Mouse (Mus musculus) cerebellum, adult 2 months (tissue): Measurements from ENCODE around the gene Coq10b. TPM values are rescaled to one million over a fixed set of nuclear protein-coding genes. Genes with fewer than 3 reads are reported as not detected.
"Not testable (repeated sequence)": the region's sequence is repeated elsewhere in the genome, so short reads cannot be mapped to it uniquely, and the experiment has no call there.

ENCODE experiments used
- DNase-seq, 2 experiments: peaks; one replicate each; pipeline ENCODE4 v3.0.0; 2021
- H3K27ac ChIP-seq: fragments of 200-500 bp; 2 replicates; pipeline ENCODE4 v1.5.1; 2012; ENCODE audit warnings: low read length, control low read depth, inconsistent platforms; ENCODE audit not compliant: insufficient read depth
- H3K27me3 ChIP-seq: fragments of 200-500 bp; 2 replicates; pipeline ENCODE4 v1.6.1; 2012; ENCODE audit warnings: inconsistent platforms, mild to moderate bottlenecking, low read length, moderate library complexity; ENCODE audit not compliant: control insufficient read depth, insufficient read depth
- H3K4me1 ChIP-seq: fragments of 200-500 bp; 2 replicates; pipeline ENCODE4 v1.6.1; 2011; ENCODE audit warnings: low read length; ENCODE audit not compliant: control insufficient read depth, insufficient read depth
- H3K4me3 ChIP-seq: fragments of 200-500 bp; replicated peaks from 2 replicates; pipeline ENCODE3; 2011; ENCODE audit warnings: mild to moderate bottlenecking, low read depth, low read length, control low read depth; ENCODE audit not compliant: insufficient read depth
- CTCF ChIP-seq: fragments of 200-500 bp; IDR thresholded peaks from 2 replicates; pipeline ENCODE4 v1.5.1; 2011; ENCODE audit warnings: low read depth, mild to moderate bottlenecking, control low read depth, low read length, moderate library complexity, borderline replicate concordance; ENCODE audit not compliant: insufficient read depth
- POLR2A ChIP-seq: fragments of 200-500 bp; IDR thresholded peaks from 2 replicates; pipeline ENCODE4 v1.6.1; 2011; ENCODE audit warnings: low read length, control low read depth, borderline replicate concordance; ENCODE audit not compliant: insufficient read depth
- WGBS: fragments of 180-500 bp; shearing (Covaris S2); methylation state at CpG from one replicate; pipeline ENCODE4 v1.1.7; 2018; 5-methylcytosine and 5-hydroxymethylcytosine counted together
- polyA plus RNA-seq: library from polyadenylated mRNA; depleted of rRNA; stranded (reverse); fragments of >200 nt; gene quantifications from 2 replicates; pipeline ENCODE4 v1.2.3, GENCODE M21; 2012

Coq10b gene
- polyA plus RNA-seq, 1 experiment = 30.8 TPM

DNA sequence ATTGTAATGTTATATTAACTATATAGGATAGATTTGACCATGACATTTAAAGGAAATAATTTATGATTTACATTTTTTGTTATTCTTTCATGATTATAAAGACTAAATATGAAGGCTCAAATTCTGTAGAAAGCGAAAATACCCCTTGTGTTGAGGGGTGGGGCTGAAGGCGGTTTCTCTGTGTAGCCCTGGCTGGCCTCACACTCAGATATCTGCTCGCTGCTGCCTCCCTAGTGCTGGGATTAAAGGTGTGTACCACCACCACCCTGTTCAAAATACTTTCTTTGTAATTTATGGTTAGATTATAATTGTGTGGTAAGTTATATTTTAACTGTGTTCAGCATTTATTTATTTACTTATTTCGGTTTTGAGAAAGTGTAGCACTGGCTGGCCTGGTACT, 9.2 kb downstream of the Coq10b start:
- Histone ChIP-seq H3K4me1 (no peaks in the 10 kb centered on the region; the same call in none of the 2 replicates), H3K4me3 (no peak overlapping the region), H3K27me3 (no peaks in the 10 kb centered on the region; the same call in 1 of the 2 replicates), H3K27ac (no peak overlapping the region)
- WGBS = 89% methylated on average over 4 of the region's 4 CpGs
- DNase-seq = no peak
- TF ChIP-seq CTCF = no peak
- no peak for TF ChIP-seq POLR2A

DNA sequence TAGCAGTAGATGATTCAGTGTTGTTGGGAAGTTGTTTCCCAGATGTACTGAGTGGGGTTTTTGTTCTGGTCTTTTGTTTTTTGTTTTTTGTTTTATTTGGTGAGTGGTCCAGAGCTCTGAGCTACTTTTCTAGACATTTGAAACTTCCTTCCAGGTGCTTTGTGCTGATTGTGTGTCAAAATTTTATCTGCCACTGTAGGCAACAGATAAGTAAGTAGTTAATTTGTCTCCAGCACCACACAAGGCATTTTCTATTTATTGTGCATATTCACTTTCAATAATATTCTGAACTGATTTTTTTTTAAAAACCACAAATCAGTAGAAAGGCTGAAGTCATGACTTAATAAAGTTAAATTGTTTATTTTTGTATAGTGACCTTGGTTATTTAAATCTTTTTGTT, 19.8 kb downstream of the Coq10b start:
- not testable (repeated sequence) for H3K27ac ChIP-seq, DNase-seq, H3K27me3 ChIP-seq, H3K4me3 ChIP-seq, H3K4me1 ChIP-seq

- TF ChIP-seq POLR2A (no peak), CTCF (no peak)
- Histone ChIP-seq H3K27ac (no peak overlapping the region), H3K27me3 (no peaks in the 10 kb centered on the region), H3K4me3 (no peak overlapping the region), H3K4me1 (no peaks in the 10 kb centered on the region)
- no peak for DNase-seq
- WGBS = 69% methylated on average over 2 of the region's 2 CpGs
Measured at GRCm38 (mm10) chr1:55074757-55075156, 22.2 kb downstream of the Coq10b start.

GRCm38 (mm10) chr1:55075652-55076394, 23.3 kb downstream of the Coq10b start:
- Histone ChIP-seq H3K4me1 (no peaks in the 10 kb centered on the region), H3K27me3 (no peaks in the 10 kb centered on the region), H3K27ac (no peak overlapping the region), H3K4me3 (no peak overlapping the region)
- TF ChIP-seq CTCF (no peak), POLR2A (no peak)
- no peak for DNase-seq
- 79% methylated on average over 5 of the region's 5 CpGs for WGBS

GRCm38 (mm10) chr1:55076395-55076743, 23.8 kb downstream of the Coq10b start:
- Histone ChIP-seq H3K4me3 (no peak overlapping the region), H3K27me3 (no peaks in the 10 kb centered on the region), H3K4me1 (no peaks in the 10 kb centered on the region), H3K27ac (no peak overlapping the region)
- TF ChIP-seq POLR2A (no peak), CTCF (no peak)
- no peak for DNase-seq

DNA sequence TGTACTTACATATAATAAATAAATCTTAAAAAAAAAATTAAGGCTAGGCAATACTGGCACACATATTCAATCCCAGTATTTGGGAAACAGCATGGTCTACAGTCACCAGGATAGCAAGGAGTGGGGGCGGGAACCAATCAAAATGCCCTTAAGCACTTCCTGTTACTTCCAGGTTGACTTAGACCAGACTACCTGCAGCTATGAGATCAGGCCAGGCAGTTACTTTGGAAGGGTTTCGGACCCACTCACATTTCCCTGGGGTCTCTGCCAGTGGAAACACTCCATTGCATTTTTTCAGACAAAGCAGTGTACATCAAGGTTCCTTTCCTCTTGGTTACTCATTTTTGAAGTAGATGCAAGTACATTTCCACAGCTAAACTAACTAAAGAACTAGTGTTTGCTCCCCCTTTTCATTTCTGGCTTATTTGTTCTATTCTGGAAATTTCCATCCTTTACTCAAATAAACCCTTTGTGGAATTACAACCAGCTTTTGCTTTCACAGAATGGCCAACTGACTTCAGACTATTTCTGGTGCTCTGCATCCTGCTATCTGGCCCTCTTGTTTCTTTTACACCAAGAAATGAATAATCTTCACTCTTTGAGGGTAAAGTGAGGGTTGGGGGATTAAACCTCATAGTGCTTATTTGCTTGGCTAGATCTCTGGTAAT, 24.4 kb downstream of the Coq10b start:
- DNase-seq = no peak
- Histone ChIP-seq H3K4me3 (no peak overlapping the region), H3K27me3 (no peaks in the 10 kb centered on the region), H3K27ac (no peak overlapping the region), H3K4me1 (no peaks in the 10 kb centered on the region)
- WGBS = 94% methylated on average over 2 of the region's 2 CpGs
- TF ChIP-seq POLR2A (no peak), CTCF (no peak)

- Histone ChIP-seq H3K4me1 (no peaks in the 10 kb centered on the region; the same call in 1 of the 2 replicates), H3K27ac (no peak overlapping the region), H3K4me3 (no peak overlapping the region), H3K27me3 (no peaks in the 10 kb centered on the region)
- TF ChIP-seq CTCF (no peak), POLR2A (no peak)
- no peak for DNase-seq
- 91% methylated on average over 4 of the region's 4 CpGs for WGBS
Measured at GRCm38 (mm10) chr1:55079677-55080076, 27.1 kb downstream of the Coq10b start.

DNA sequence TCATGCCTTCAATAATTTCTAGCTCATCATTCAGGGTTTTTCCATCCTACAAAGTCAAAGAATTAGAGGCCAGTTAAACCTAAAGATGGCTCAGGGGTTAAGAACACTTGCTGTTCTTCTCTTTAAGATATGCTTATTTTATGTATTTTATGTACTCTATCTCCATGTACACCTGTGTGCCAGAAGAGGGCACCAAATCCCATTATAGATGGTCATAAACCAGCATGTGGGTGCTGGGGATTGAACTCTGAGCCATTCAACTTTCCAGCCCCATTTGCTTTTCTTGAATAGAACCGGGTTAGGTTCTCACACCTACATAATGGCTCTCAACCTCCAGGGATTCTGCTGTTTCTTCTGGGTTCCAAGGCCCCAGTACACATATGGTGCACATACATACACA, 29.5 kb downstream of the Coq10b start:
- no peak overlapping the region for H3K27ac ChIP-seq

More for the DNA sequence above, 29.5 kb downstream of the Coq10b start:
- DNase-seq = no peak
- Histone ChIP-seq H3K27me3 (no peaks in the 10 kb centered on the region), H3K4me1 (peaks cover 5% of the 10 kb centered on the region), H3K4me3 (no peak overlapping the region)
- WGBS = 82% methylated on average over 1 of the region's 1 CpGs
- no peak for TF ChIP-seq CTCF
- TF ChIP-seq POLR2A = no peak
